Mouse (Mus musculus) midbrain, embryonic 14.5 days (tissue): ENCODE data around the gene Zfp58. TPM values are rescaled to one million over a fixed set of nuclear protein-coding genes. Genes with fewer than 3 reads are reported as not detected.

Source experiments
- ATAC-seq: fragments of 200-750 bp; cut with Nextera tagmentation; 2 replicates; pipeline ENCODE4 v1.8.0; 2017; ENCODE audit warnings: moderate number of reproducible peaks, moderate library complexity; ENCODE audit not compliant: low FRiP score, low TSS enrichment
- DNase-seq: peaks from one replicate; pipeline ENCODE4 v3.0.0-alpha.2; 2015
- H3K27ac ChIP-seq: fragments of 300-500 bp; sonication (generic); replicated peaks from 2 replicates; pipeline ENCODE4 v1.5.1; 2014; ENCODE audit warnings: mild to moderate bottlenecking, low read depth, low read length, moderate library complexity
- H3K27me3 ChIP-seq: fragments of 300-500 bp; sonication (generic); 2 replicates; pipeline ENCODE4 v1.6.1; 2014; ENCODE audit warnings: low read length, control low read depth, mixed read lengths; ENCODE audit not compliant: control insufficient read depth, insufficient read depth
- H3K36me3 ChIP-seq: fragments of 300-500 bp; sonication (generic); 2 replicates; pipeline ENCODE4 v1.6.1; 2014; ENCODE audit warnings: low read length, control low read depth; ENCODE audit not compliant: control insufficient read depth, insufficient read depth
- H3K4me1 ChIP-seq: fragments of 300-500 bp; sonication (generic); 2 replicates; pipeline ENCODE4 v1.6.1; 2014; ENCODE audit warnings: mild to moderate bottlenecking, antibody characterized with exemption, low read length, control low read depth; ENCODE audit not compliant: control insufficient read depth, insufficient read depth
- H3K4me2 ChIP-seq: fragments of 300-500 bp; sonication (generic); 2 replicates; pipeline ENCODE4 v1.6.1; 2014; ENCODE audit warnings: mild to moderate bottlenecking, low read length, moderate library complexity
- H3K4me3 ChIP-seq: fragments of 300-500 bp; sonication (generic); replicated peaks from 2 replicates; pipeline ENCODE4 v1.5.1; 2014; ENCODE audit warnings: low read depth, low read length
- H3K9ac ChIP-seq: fragments of 300-500 bp; sonication (generic); replicated peaks from 2 replicates; pipeline ENCODE4 v1.6.1; 2014; ENCODE audit warnings: mild to moderate bottlenecking, low read length, moderate library complexity
- H3K9me3 ChIP-seq: fragments of 300-500 bp; sonication (generic); 2 replicates; pipeline ENCODE4 v1.6.1; 2016; ENCODE audit warnings: low read length, control low read depth, mixed read lengths; ENCODE audit not compliant: control insufficient read depth
- WGBS: fragments of 180-500 bp; shearing (Covaris S2); extraction: QIAGEN DNeasy Blood & Tissue Kit; methylation state at CpG from one replicate; pipeline ENCODE4 v1.1.7; 2014; 5-methylcytosine and 5-hydroxymethylcytosine counted together
- polyA plus RNA-seq: library from polyadenylated mRNA; unstranded; fragments of >200 nt; fragmentation: Nextera tagmentation; extraction: Ambion mirVana; gene quantifications from 2 replicates; pipeline ENCODE4 v1.2.1, GENCODE M21; 2014

Gene Zfp58
- polyA plus RNA-seq: 10.1 and 15.5 TPM in 2 replicates

- Histone ChIP-seq H3K27me3 (no peaks in the 10 kb centered on the region), H3K4me1 (peaks cover 6% of the 10 kb centered on the region; the same call in 1 of the 2 replicates), H3K27ac (0 out of 2 replicates have a peak within 1 kb of the TSS, but pooled peaks have one; percentile 37), H3K4me3 (peak within 1 kb of the TSS; percentile 86), H3K36me3 (peaks cover 3% of the 10 kb centered on the region), H3K4me2 (peak within 1 kb of the TSS; percentile 89), H3K9me3 (peaks cover 2% of the 10 kb centered on the region; the same call in 1 of the 2 replicates), H3K9ac (peak within 1 kb of the TSS; percentile 62)
- DNase-seq (peak; percentile 94), ATAC-seq (peak; percentile 97)
- WGBS: 1% methylated on average over 22 of the region's 22 CpGs
Observed at GRCm38 (mm10) chr13:67500084-67500719, at the start of gene Zfp58. Zfp58 (minus strand) TSS chr13:67500555.

- no peak overlapping the region for H3K4me3 ChIP-seq
- peaks cover 39% of the 10 kb centered on the region for H3K36me3 ChIP-seq
- no peak overlapping the region for H3K4me2 ChIP-seq
- H3K27ac ChIP-seq: no peak overlapping the region
- 91% methylated on average over 1 of the region's 1 CpGs for WGBS
- H3K4me1 ChIP-seq: no peaks in the 10 kb centered on the region
- H3K9ac ChIP-seq: no peak overlapping the region
- DNase-seq (no peak), ATAC-seq (no peak)
- no peaks in the 10 kb centered on the region for H3K27me3 ChIP-seq
- H3K9me3 ChIP-seq: 0 out of 2 replicates have a peak, but pooled peaks cover 8% of the 10 kb centered on the region
Observed at GRCm38 (mm10) chr13:67545941-67546340, 45.6 kb upstream of the Zfp58 start.

- Histone ChIP-seq H3K36me3 (no peaks in the 10 kb centered on the region), H3K9ac (no peak overlapping the region), H3K4me3 (no peak overlapping the region), H3K4me1 (peaks cover 8% of the 10 kb centered on the region), H3K27me3 (no peaks in the 10 kb centered on the region), H3K27ac (no peak overlapping the region), H3K9me3 (no peaks in the 10 kb centered on the region), H3K4me2 (no peak overlapping the region)
- WGBS: 79% methylated on average over 3 of the region's 3 CpGs
- ATAC-seq: no peak
- DNase-seq: no peak
Observed at GRCm38 (mm10) chr13:67527049-67527730, 26.8 kb upstream of the Zfp58 start.

- DNase-seq: peak; percentile 97
- H3K27me3 ChIP-seq: no peaks in the 10 kb centered on the region
- under 1% methylated on average over 27 of the region's 27 CpGs for WGBS
- peak within 1 kb of the TSS; percentile 58 for H3K4me2 ChIP-seq
- peak within 1 kb of the TSS; percentile 75 for H3K4me3 ChIP-seq
- peak; percentile 98 for ATAC-seq
- H3K36me3 ChIP-seq: peaks cover 5% of the 10 kb centered on the region
- H3K4me1 ChIP-seq: peaks cover 8% of the 10 kb centered on the region
- H3K9me3 ChIP-seq: no peaks in the 10 kb centered on the region
- peak within 1 kb of the TSS; percentile 71 for H3K9ac ChIP-seq
- peak within 1 kb of the TSS; percentile 65 for H3K27ac ChIP-seq
Observed at GRCm38 (mm10) chr13:67525753-67526410, 25.5 kb upstream of the Zfp58 start, which contains the start of the genes Gm26965 and Zfp87. Gm26965 (minus strand) TSS chr13:67526151. Zfp87 (minus strand) TSS chr13:67526177.

- ATAC-seq: 0 out of 2 replicates have a peak, but pooled peaks have one; percentile 41
- no peaks in the 10 kb centered on the region for H3K9me3 ChIP-seq
- WGBS: 86% methylated on average over 1 of the region's 1 CpGs
- H3K36me3 ChIP-seq: no peaks in the 10 kb centered on the region
- DNase-seq: no peak
- no peak overlapping the region for H3K9ac ChIP-seq
- no peak overlapping the region for H3K4me2 ChIP-seq
- peaks cover 6% of the 10 kb centered on the region; the same call in 1 of the 2 replicates for H3K4me1 ChIP-seq
- no peak overlapping the region; the same call in 1 of the 2 replicates for H3K4me3 ChIP-seq
- no peaks in the 10 kb centered on the region for H3K27me3 ChIP-seq
- no peak overlapping the region for H3K27ac ChIP-seq
Observed at GRCm38 (mm10) chr13:67500908-67501307, 553 bp upstream of the Zfp58 start.

GRCm38 (mm10) chr13:67495631-67496030, 4.7 kb downstream of the Zfp58 start:
- DNase-seq (no peak), ATAC-seq (no peak)
- Histone ChIP-seq H3K4me1 (peaks cover 6% of the 10 kb centered on the region; the same call in 1 of the 2 replicates), H3K9me3 (peaks cover 19% of the 10 kb centered on the region), H3K27ac (no peak overlapping the region), H3K27me3 (no peaks in the 10 kb centered on the region), H3K4me2 (no peak overlapping the region), H3K9ac (no peak overlapping the region), H3K36me3 (peaks cover 39% of the 10 kb centered on the region), H3K4me3 (no peak overlapping the region)
- WGBS: 98% methylated on average over 1 of the region's 1 CpGs

GRCm38 (mm10) chr13:67484424-67484811, 15.9 kb downstream of the Zfp58 start:
- 43% methylated on average over 8 of the region's 8 CpGs for WGBS
- H3K9ac ChIP-seq: peak overlapping the region; percentile 36; the same call in 1 of the 2 replicates
- H3K9me3 ChIP-seq: no peaks in the 10 kb centered on the region; the same call in 1 of the 2 replicates
- no peaks in the 10 kb centered on the region for H3K27me3 ChIP-seq
- H3K4me3 ChIP-seq: peak overlapping the region; percentile 50
- ATAC-seq (peak; percentile 54; the same call in 1 of the 2 replicates), DNase-seq (no peak)
- peaks cover 9% of the 10 kb centered on the region; the same call in 1 of the 2 replicates for H3K36me3 ChIP-seq
- peaks cover 9% of the 10 kb centered on the region; the same call in 1 of the 2 replicates for H3K4me1 ChIP-seq
- no peak overlapping the region for H3K27ac ChIP-seq
- peak overlapping the region; percentile 52 for H3K4me2 ChIP-seq

GRCm38 (mm10) chr13:67483625-67484423, 16.5 kb downstream of the Zfp58 start, which contains the start of gene Zfp874b:
Zfp874b (minus strand) TSS chr13:67484258.
- Histone ChIP-seq H3K9ac (peak within 1 kb of the TSS; percentile 36; the same call in 1 of the 2 replicates), H3K27ac (no peak within 1 kb of the TSS), H3K9me3 (no peaks in the 10 kb centered on the region), H3K27me3 (no peaks in the 10 kb centered on the region), H3K4me2 (peak within 1 kb of the TSS; percentile 52), H3K4me1 (peaks cover 9% of the 10 kb centered on the region; the same call in 1 of the 2 replicates), H3K4me3 (peak within 1 kb of the TSS; percentile 50), H3K36me3 (0 out of 2 replicates have a peak, but pooled peaks cover 4% of the 10 kb centered on the region)
- whole genome bisulfite sequencing: 6% methylated on average over 20 of the region's 20 CpGs
- peak; percentile 94 for ATAC-seq
- DNase-seq: peak; percentile 94
